Mouse (Mus musculus): Measurements from ENCODE around the gene Nos2. TPM values are rescaled to one million over a fixed set of nuclear protein-coding genes. Genes with fewer than 3 reads are reported as not detected.
A peak's percentile ranks its signal among the peaks of the same experiment; 100 is the strongest.

Nos2 gene
- polyA plus RNA-seq, 1 experiment: not detected

DNA sequence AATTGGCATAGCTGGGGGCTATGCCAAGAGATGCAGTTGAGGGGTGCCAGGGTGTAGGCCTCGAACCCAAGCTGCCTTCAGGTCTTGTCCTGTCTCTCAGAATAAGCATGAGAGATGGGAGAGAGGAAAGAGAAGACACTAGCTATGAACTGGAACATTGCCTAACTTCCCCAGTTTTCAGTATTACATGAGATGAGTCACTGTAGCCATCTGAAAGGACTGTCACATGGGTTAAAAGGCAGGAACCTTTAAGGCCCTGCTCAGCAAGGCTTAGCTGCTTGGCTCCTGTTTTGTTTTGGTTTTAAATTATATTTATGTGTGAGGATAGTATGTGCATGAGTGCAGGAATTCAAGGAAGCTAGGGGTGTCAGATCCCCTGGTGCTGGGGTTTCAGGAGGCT is 4.2 kb upstream of the Nos2 start:
- H3K4me1 ChIP-seq (ENCODE audit: control insufficient read depth, insufficient read depth, low read length): peaks cover 43% of the 10 kb centered on the region
- peak overlapping the region; percentile 77 for H3K27ac ChIP-seq (ENCODE audit: insufficient read depth, low read depth, low read length)
- TF ChIP-seq CTCF (IDR thresholded peaks at IDR 0.05; ENCODE audit: low read depth, low read length) (no peak), POLR2A (IDR thresholded peaks at IDR 0.05; ENCODE audit: borderline replicate concordance, low read depth, low read length) (no peak)
- H3K4me3 ChIP-seq (ENCODE audit: insufficient read depth, low read length): no peak overlapping the region

- no peak overlapping the region for H3K27ac ChIP-seq (ENCODE audit: insufficient read depth, low read depth, low read length)
- TF ChIP-seq POLR2A (IDR thresholded peaks at IDR 0.05; ENCODE audit: borderline replicate concordance, low read depth, low read length): no peak
- TF ChIP-seq CTCF (IDR thresholded peaks at IDR 0.05; ENCODE audit: low read depth, low read length): no peak
Measured at GRCm38 (mm10) chr11:78919745-78920144, 842 bp upstream of the Nos2 start.

DNA sequence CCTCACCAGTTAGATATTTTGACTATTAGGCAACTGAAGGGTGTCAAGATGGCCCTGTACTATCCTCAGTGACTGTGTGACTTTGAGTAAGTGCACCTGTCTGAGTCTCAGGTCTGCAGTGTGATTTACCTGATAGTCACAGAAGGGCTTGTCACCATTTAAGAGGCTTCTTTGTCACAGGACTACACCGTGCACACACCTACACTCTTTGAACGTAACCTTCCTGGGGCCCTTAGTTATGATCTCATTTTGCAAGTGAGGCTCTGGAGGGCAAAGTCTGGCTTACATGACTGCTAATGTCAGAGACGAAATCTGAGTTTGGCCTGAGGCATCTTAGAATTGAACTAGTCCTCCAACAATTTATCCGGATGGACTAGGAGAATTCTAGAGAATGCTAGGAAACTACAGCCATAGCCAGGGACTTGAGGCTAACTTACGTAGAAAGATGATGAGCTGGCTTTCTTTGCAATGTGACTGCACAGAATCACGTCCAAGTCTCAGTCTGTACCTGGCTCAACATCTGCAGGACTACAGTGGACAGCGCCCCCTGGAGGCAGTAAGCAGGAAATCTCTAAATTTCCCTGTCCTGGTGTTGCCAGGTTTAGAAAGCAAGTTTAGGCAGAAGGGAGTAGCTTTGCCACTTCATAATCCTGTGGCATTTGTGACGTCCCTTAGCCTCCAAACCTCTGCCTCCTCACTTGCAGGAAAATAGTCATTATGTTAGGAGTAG is 2.3 kb downstream of the Nos2 start:
- TF ChIP-seq CTCF (IDR thresholded peaks at IDR 0.05; ENCODE audit: low read depth, low read length) (peak; percentile 74), POLR2A (IDR thresholded peaks at IDR 0.05; ENCODE audit: borderline replicate concordance, low read depth, low read length) (no peak)
- Histone ChIP-seq H3K4me1 (ENCODE audit: control insufficient read depth, insufficient read depth, low read length) (peaks cover 17% of the 10 kb centered on the region), H3K4me3 (ENCODE audit: insufficient read depth, low read length) (no peak overlapping the region), H3K27ac (ENCODE audit: insufficient read depth, low read depth, low read length) (no peak overlapping the region)

More at GRCm38 (mm10) chr11:78919745-78920144, 842 bp upstream of the Nos2 start:
- Histone ChIP-seq H3K4me3 (ENCODE audit: insufficient read depth, low read length) (no peak overlapping the region), H3K4me1 (ENCODE audit: control insufficient read depth, insufficient read depth, low read length) (peaks cover 39% of the 10 kb centered on the region)

DNA sequence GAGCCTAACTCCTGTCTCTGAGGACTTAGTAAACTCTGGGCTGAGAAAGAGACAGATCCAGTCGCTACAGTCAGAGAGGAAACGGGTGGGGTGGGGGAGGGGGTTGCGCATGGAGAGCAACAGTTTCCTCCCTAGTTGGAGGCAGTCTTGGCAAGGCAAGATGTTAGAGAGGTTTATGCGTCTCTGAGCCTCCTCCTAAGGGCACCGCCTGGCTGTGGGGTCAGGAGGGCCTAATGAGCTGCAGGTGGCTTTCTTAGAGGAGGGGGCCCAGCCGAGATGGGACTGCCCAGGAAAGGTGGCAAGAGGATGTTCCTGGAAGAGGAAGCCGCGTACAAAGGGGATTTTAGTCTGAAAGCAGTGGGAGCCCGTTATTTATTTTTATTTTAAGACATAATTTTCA is 3.5 kb downstream of the Nos2 start:
- no peak for TF ChIP-seq CTCF (IDR thresholded peaks at IDR 0.05; ENCODE audit: low read depth, low read length)
- no peak for TF ChIP-seq POLR2A (IDR thresholded peaks at IDR 0.05; ENCODE audit: borderline replicate concordance, low read depth, low read length)
- Histone ChIP-seq H3K4me3 (ENCODE audit: insufficient read depth, low read length) (no peak overlapping the region), H3K4me1 (ENCODE audit: control insufficient read depth, insufficient read depth, low read length) (peaks cover 15% of the 10 kb centered on the region), H3K27ac (ENCODE audit: insufficient read depth, low read depth, low read length) (no peak overlapping the region)

DNA sequence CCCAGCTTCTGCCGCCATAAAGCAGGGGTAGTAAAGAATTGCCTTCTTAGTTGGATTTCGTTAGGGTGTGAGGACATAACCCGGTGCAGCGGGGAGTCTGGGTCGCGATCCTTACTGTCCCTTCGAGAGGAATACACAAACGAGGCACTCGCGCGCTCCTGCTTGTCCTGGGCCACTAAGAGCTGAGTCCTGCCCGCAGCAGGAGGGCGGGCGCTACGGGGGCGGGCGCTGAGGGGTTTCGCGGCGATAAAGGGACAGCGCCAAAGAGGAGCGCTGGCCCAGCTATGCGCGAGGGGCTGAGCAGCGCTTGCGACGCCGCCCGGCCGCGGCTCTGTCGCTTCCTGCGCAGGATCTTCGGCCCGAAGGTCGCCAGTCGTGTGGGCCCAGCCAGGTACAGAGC is 4.3 kb downstream of the Nos2 start:
- Histone ChIP-seq H3K27ac (ENCODE audit: insufficient read depth, low read depth, low read length) (no peak overlapping the region), H3K4me3 (ENCODE audit: insufficient read depth, low read length) (peak overlapping the region; percentile 43)
- no peak for TF ChIP-seq POLR2A (IDR thresholded peaks at IDR 0.05; ENCODE audit: borderline replicate concordance, low read depth, low read length)
- no peak for TF ChIP-seq CTCF (IDR thresholded peaks at IDR 0.05; ENCODE audit: low read depth, low read length)

GRCm38 (mm10) chr11:78929345-78929744 is 8.8 kb downstream of the Nos2 start:
- H3K4me1 ChIP-seq (ENCODE audit: control insufficient read depth, insufficient read depth, low read length): no peaks in the 10 kb centered on the region
- no peak overlapping the region for H3K27ac ChIP-seq (ENCODE audit: insufficient read depth, low read depth, low read length)
- no peak overlapping the region for H3K4me3 ChIP-seq (ENCODE audit: insufficient read depth, low read length)
- no peak for TF ChIP-seq POLR2A (IDR thresholded peaks at IDR 0.05; ENCODE audit: borderline replicate concordance, low read depth, low read length)
- no peak for TF ChIP-seq CTCF (IDR thresholded peaks at IDR 0.05; ENCODE audit: low read depth, low read length)

More for the DNA sequence above, 4.3 kb downstream of the Nos2 start:
- H3K4me1 ChIP-seq (ENCODE audit: control insufficient read depth, insufficient read depth, low read length): peaks cover 10% of the 10 kb centered on the region

- TF ChIP-seq POLR2A (IDR thresholded peaks at IDR 0.05; ENCODE audit: borderline replicate concordance, low read depth, low read length) (no peak), CTCF (IDR thresholded peaks at IDR 0.05; ENCODE audit: low read depth, low read length) (no peak)
- no peak overlapping the region for H3K27ac ChIP-seq (ENCODE audit: insufficient read depth, low read depth, low read length)
- peaks cover 9% of the 10 kb centered on the region for H3K4me1 ChIP-seq (ENCODE audit: control insufficient read depth, insufficient read depth, low read length)
- H3K4me3 ChIP-seq (ENCODE audit: insufficient read depth, low read length): no peak overlapping the region
Measured at GRCm38 (mm10) chr11:78934307-78934706, 13.7 kb downstream of the Nos2 start.

DNA sequence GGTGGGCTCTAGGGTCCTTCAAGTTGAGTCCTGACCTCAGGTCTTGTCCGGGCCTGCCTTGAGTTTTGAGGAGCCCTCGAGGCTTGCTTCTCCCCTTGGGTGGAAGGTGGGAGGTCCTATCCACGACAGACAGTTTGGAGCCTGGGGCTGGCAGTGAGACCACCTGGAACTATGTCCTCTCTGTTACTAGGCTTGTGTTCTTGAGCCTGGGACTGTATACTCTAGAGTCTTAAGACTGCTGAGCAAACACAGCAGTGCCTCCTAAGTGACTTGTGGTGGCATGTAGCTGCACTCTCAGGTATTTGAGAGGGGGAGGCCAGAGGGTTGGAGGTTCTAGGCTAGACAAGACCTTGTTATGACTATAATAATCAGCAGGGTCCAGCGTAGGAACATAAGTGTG is 14.1 kb downstream of the Nos2 start:
- H3K27ac ChIP-seq (ENCODE audit: insufficient read depth, low read depth, low read length): no peak overlapping the region
- no peak overlapping the region for H3K4me3 ChIP-seq (ENCODE audit: insufficient read depth, low read length)
- H3K4me1 ChIP-seq (ENCODE audit: control insufficient read depth, insufficient read depth, low read length): peaks cover 9% of the 10 kb centered on the region
- no peak for TF ChIP-seq CTCF (IDR thresholded peaks at IDR 0.05; ENCODE audit: low read depth, low read length)
- no peak for TF ChIP-seq POLR2A (IDR thresholded peaks at IDR 0.05; ENCODE audit: borderline replicate concordance, low read depth, low read length)

DNA sequence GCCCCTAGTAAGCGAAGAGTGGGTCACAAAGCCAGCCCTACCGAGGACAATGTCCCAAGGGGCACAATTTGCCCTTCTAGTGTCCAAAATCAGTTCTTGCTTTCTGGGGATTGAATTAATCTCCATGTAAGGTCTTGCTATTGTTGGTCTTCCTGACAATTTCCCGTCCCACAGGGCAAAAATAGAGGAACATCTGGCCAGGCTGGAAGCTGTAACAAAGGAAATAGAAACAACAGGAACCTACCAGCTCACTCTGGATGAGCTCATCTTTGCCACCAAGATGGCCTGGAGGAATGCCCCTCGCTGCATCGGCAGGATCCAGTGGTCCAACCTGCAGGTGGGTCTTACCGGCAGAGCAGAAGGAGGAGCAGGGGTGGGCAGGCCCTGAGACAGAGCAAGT is 14.6 kb downstream of the Nos2 start:
- TF ChIP-seq CTCF (IDR thresholded peaks at IDR 0.05; ENCODE audit: low read depth, low read length): no peak
- no peak for TF ChIP-seq POLR2A (IDR thresholded peaks at IDR 0.05; ENCODE audit: borderline replicate concordance, low read depth, low read length)
- Histone ChIP-seq H3K4me1 (ENCODE audit: control insufficient read depth, insufficient read depth, low read length) (peaks cover 9% of the 10 kb centered on the region), H3K27ac (ENCODE audit: insufficient read depth, low read depth, low read length) (no peak overlapping the region), H3K4me3 (ENCODE audit: insufficient read depth, low read length) (no peak overlapping the region)

DNA sequence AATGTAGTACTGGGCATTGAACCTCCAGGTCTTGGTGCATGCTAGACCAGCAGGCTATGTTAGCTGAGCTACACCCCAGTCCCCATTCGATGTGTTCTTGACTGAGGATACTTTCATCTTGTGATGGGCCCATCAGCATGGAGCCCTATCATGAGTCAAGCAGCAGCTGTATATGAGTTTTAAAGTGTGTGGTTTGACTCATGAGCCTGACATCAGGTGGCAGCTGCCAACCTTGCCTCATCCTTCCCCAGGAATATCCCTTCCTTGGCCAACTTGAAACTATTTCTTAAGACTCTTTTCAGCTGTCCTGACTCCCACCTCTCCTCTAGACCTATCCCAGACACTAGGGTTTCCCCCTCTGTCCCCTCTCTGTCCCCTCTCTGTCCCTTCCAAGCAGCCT is 22.5 kb downstream of the Nos2 start:
- no peak overlapping the region for H3K4me3 ChIP-seq (ENCODE audit: insufficient read depth, low read length)
- no peak for TF ChIP-seq POLR2A (IDR thresholded peaks at IDR 0.05; ENCODE audit: borderline replicate concordance, low read depth, low read length)
- no peak for TF ChIP-seq CTCF (IDR thresholded peaks at IDR 0.05; ENCODE audit: low read depth, low read length)
- no peak overlapping the region for H3K27ac ChIP-seq (ENCODE audit: insufficient read depth, low read depth, low read length)
- H3K4me1 ChIP-seq (ENCODE audit: control insufficient read depth, insufficient read depth, low read length): no peaks in the 10 kb centered on the region
